Mouse (Mus musculus): ENCODE results near the gene Fam114a1.

DNA sequence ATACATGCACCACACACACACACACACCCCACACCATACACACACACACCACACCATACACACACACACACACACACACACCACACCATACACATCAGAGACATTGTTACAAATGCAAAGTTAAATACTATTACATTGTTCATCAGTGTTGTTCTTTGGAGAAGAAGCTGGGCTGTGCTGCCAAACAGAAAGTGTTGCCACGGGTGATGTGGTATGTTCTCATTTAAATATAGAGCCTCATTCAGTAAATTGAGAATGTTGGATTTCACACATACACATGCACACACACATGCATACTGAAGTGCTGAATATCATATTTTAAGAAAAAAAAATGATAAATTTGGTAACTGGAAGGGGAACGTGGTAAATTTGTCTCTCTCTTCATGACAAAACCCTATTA lies 54.8 kb downstream of the Fam114a1 start:
- TF ChIP-seq CTCF (IDR thresholded peaks at IDR 0.05; ENCODE audit: low read depth, low read length) (no peak), POLR2A (IDR thresholded peaks at IDR 0.05; ENCODE audit: borderline replicate concordance, low read depth, low read length) (no peak)

Data from bone marrow macrophage, adult 2 months (primary cell).